Mouse (Mus musculus) midbrain, embryonic 10.5 days (tissue): Measurements from ENCODE around the gene Slc7a6os. TPM values are rescaled to one million over a fixed set of nuclear protein-coding genes. Genes with fewer than 3 reads are reported as not detected.
"Not testable (repeated sequence)": the region's sequence is repeated elsewhere in the genome, so short reads cannot be mapped to it uniquely, and the experiment has no call there.

Experiments used
- DNase-seq: peaks from one replicate; pipeline ENCODE4 v3.0.0-alpha.2; 2017; ENCODE audit warnings: low spot score
- H3K27ac ChIP-seq: fragments of 300-500 bp; sonication (generic); replicated peaks from 2 replicates; pipeline ENCODE4 v1.5.1; 2016; ENCODE audit warnings: mild to moderate bottlenecking
- H3K27me3 ChIP-seq: fragments of 300-500 bp; sonication (generic); 2 replicates; pipeline ENCODE4 v1.6.1; 2016; ENCODE audit warnings: low read depth, mild to moderate bottlenecking; ENCODE audit not compliant: poor library complexity, severe bottlenecking
- H3K36me3 ChIP-seq: fragments of 300-500 bp; sonication (generic); 2 replicates; pipeline ENCODE4 v1.6.1; 2016; ENCODE audit warnings: mild to moderate bottlenecking, moderate library complexity
- H3K4me1 ChIP-seq: fragments of 300-500 bp; sonication (generic); 2 replicates; pipeline ENCODE4 v1.6.1; 2016
- H3K4me3 ChIP-seq: fragments of 300-500 bp; sonication (generic); 2 replicates; pipeline ENCODE4 v1.5.1; 2016; ENCODE audit warnings: mild to moderate bottlenecking, moderate library complexity
- H3K9me3 ChIP-seq: fragments of 300-500 bp; sonication (generic); replicated peaks from 2 replicates; pipeline ENCODE4 v1.6.1; 2016; ENCODE audit warnings: mild to moderate bottlenecking
- WGBS: fragments of 180-500 bp; shearing (Covaris S2); methylation state at CpG from one replicate; pipeline ENCODE4 v1.1.7; 2016; 5-methylcytosine and 5-hydroxymethylcytosine counted together
- polyA plus RNA-seq: library from polyadenylated mRNA; unstranded; fragments of >200 nt; fragmentation: Nextera tagmentation; extraction: Ambion mirVana; gene quantifications from 2 replicates; pipeline ENCODE4 v1.2.1, GENCODE M21; 2016

Gene Slc7a6os
- polyA plus RNA-seq, 1 experiment from 2014 or later, result 35.9 TPM

- peaks cover 20% of the 10 kb centered on the region for H3K4me1 ChIP-seq
- H3K36me3 ChIP-seq, result peaks cover 63% of the 10 kb centered on the region
- H3K4me3 ChIP-seq, result peak overlapping the region; percentile 86
- no peaks in the 10 kb centered on the region for H3K27me3 ChIP-seq
- H3K9me3 ChIP-seq, result no peaks in the 10 kb centered on the region
- under 1% methylated on average over 35 of the region's 35 CpGs for WGBS
- peak overlapping the region; percentile 92 for H3K27ac ChIP-seq
- no peak for DNase-seq
Measured at GRCm38 (mm10) chr8:106210035-106210731, 552 bp downstream of the Slc7a6os start.

GRCm38 (mm10) chr8:106199596-106199995, 11.1 kb downstream of the Slc7a6os start:
- not testable (repeated sequence) for H3K27ac ChIP-seq, H3K4me3 ChIP-seq, DNase-seq, H3K4me1 ChIP-seq, H3K9me3 ChIP-seq, H3K27me3 ChIP-seq
- 89% methylated on average over 3 of the region's 3 CpGs for WGBS
- peaks cover 99% of the 10 kb centered on the region for H3K36me3 ChIP-seq

GRCm38 (mm10) chr8:106198741-106199140, 12.0 kb downstream of the Slc7a6os start:
- Histone ChIP-seq H3K4me3 (no peak overlapping the region), H3K36me3 (peaks cover 99% of the 10 kb centered on the region), H3K4me1 (0 out of 2 replicates have a peak, but pooled peaks cover 3% of the 10 kb centered on the region), H3K27me3 (no peaks in the 10 kb centered on the region), H3K9me3 (no peaks in the 10 kb centered on the region), H3K27ac (no peak overlapping the region)
- DNase-seq, result peak; percentile 23
- 13% methylated on average over 1 of the region's 1 CpGs for WGBS

GRCm38 (mm10) chr8:106194062-106194461, 16.7 kb downstream of the Slc7a6os start:
- no peak overlapping the region for H3K27ac ChIP-seq
- WGBS, result 87% methylated on average over 5 of the region's 5 CpGs
- H3K4me1 ChIP-seq, result 0 out of 2 replicates have a peak, but pooled peaks cover 3% of the 10 kb centered on the region
- H3K36me3 ChIP-seq, result peaks cover 92% of the 10 kb centered on the region
- no peak overlapping the region for H3K4me3 ChIP-seq
- H3K9me3 ChIP-seq, result no peaks in the 10 kb centered on the region
- no peak for DNase-seq
- H3K27me3 ChIP-seq, result no peaks in the 10 kb centered on the region

GRCm38 (mm10) chr8:106193162-106193561, 17.6 kb downstream of the Slc7a6os start:
- WGBS, result 88% methylated on average over 6 of the region's 6 CpGs
- H3K36me3 ChIP-seq, result peaks cover 93% of the 10 kb centered on the region

GRCm38 (mm10) chr8:106191639-106192038, 19.1 kb downstream of the Slc7a6os start:
- peaks cover 93% of the 10 kb centered on the region for H3K36me3 ChIP-seq
- 0 out of 2 replicates have a peak, but pooled peaks cover 4% of the 10 kb centered on the region for H3K9me3 ChIP-seq
- no peaks in the 10 kb centered on the region for H3K4me1 ChIP-seq
- WGBS, result 94% methylated on average over 5 of the region's 5 CpGs
- no peaks in the 10 kb centered on the region for H3K27me3 ChIP-seq
- no peak for DNase-seq
- no peak overlapping the region for H3K27ac ChIP-seq
- H3K4me3 ChIP-seq, result no peak overlapping the region

More at GRCm38 (mm10) chr8:106193162-106193561, 17.6 kb downstream of the Slc7a6os start:
- Histone ChIP-seq H3K27ac (no peak overlapping the region), H3K4me1 (no peaks in the 10 kb centered on the region), H3K9me3 (no peaks in the 10 kb centered on the region), H3K27me3 (no peaks in the 10 kb centered on the region), H3K4me3 (no peak overlapping the region)
- DNase-seq, result no peak

- Histone ChIP-seq H3K36me3 (peaks cover 93% of the 10 kb centered on the region), H3K27ac (no peak overlapping the region), H3K27me3 (no peaks in the 10 kb centered on the region), H3K9me3 (0 out of 2 replicates have a peak, but pooled peaks cover 4% of the 10 kb centered on the region), H3K4me1 (no peaks in the 10 kb centered on the region), H3K4me3 (no peak overlapping the region)
- DNase-seq, result no peak
- 94% methylated on average over 4 of the region's 4 CpGs for WGBS
Measured at GRCm38 (mm10) chr8:106189162-106189561, 21.6 kb downstream of the Slc7a6os start.

GRCm38 (mm10) chr8:106186394-106186793, 24.3 kb downstream of the Slc7a6os start:
- WGBS, result 92% methylated on average over 3 of the region's 3 CpGs
- no peak for DNase-seq
- Histone ChIP-seq H3K36me3 (peaks cover 91% of the 10 kb centered on the region), H3K4me3 (no peak overlapping the region), H3K9me3 (0 out of 2 replicates have a peak, but pooled peaks cover 4% of the 10 kb centered on the region), H3K4me1 (no peaks in the 10 kb centered on the region), H3K27me3 (no peaks in the 10 kb centered on the region), H3K27ac (no peak overlapping the region)

- DNase-seq, result no peak
- Histone ChIP-seq H3K4me1 (no peaks in the 10 kb centered on the region), H3K36me3 (peaks cover 86% of the 10 kb centered on the region), H3K9me3 (0 out of 2 replicates have a peak, but pooled peaks cover 4% of the 10 kb centered on the region), H3K27me3 (no peaks in the 10 kb centered on the region), H3K27ac (no peak overlapping the region), H3K4me3 (no peak overlapping the region)
- 91% methylated on average over 8 of the region's 8 CpGs for WGBS
Measured at GRCm38 (mm10) chr8:106185628-106186270, 25.0 kb downstream of the Slc7a6os start.

GRCm38 (mm10) chr8:106178428-106178827, 32.3 kb downstream of the Slc7a6os start:
- no peak overlapping the region for H3K27ac ChIP-seq
- H3K27me3 ChIP-seq, result no peaks in the 10 kb centered on the region
- no peaks in the 10 kb centered on the region for H3K9me3 ChIP-seq
- H3K36me3 ChIP-seq, result peaks cover 36% of the 10 kb centered on the region
- DNase-seq, result no peak
- WGBS, result 84% methylated on average over 2 of the region's 2 CpGs
- H3K4me3 ChIP-seq, result no peak overlapping the region
- H3K4me1 ChIP-seq, result peaks cover 20% of the 10 kb centered on the region

- peaks cover 20% of the 10 kb centered on the region for H3K4me1 ChIP-seq
- no peak overlapping the region for H3K27ac ChIP-seq
- H3K4me3 ChIP-seq, result no peak overlapping the region
- no peaks in the 10 kb centered on the region for H3K27me3 ChIP-seq
- no peaks in the 10 kb centered on the region for H3K9me3 ChIP-seq
- H3K36me3 ChIP-seq, result peaks cover 36% of the 10 kb centered on the region
- 83% methylated on average over 1 of the region's 1 CpGs for WGBS
- no peak for DNase-seq
Measured at GRCm38 (mm10) chr8:106177594-106177993, 33.1 kb downstream of the Slc7a6os start.

- H3K9me3 ChIP-seq, result no peaks in the 10 kb centered on the region
- WGBS, result 29% methylated on average over 1 of the region's 1 CpGs
- no peak overlapping the region for H3K4me3 ChIP-seq
- no peak overlapping the region for H3K27ac ChIP-seq
- peaks cover 30% of the 10 kb centered on the region for H3K36me3 ChIP-seq
- no peaks in the 10 kb centered on the region for H3K27me3 ChIP-seq
- no peak for DNase-seq
- H3K4me1 ChIP-seq, result peaks cover 20% of the 10 kb centered on the region
Measured at GRCm38 (mm10) chr8:106176891-106177290, 33.8 kb downstream of the Slc7a6os start.

- H3K36me3 ChIP-seq, result peaks cover 10% of the 10 kb centered on the region
- no peak overlapping the region for H3K27ac ChIP-seq
- no peak for DNase-seq
- H3K9me3 ChIP-seq, result no peaks in the 10 kb centered on the region
- no peak overlapping the region for H3K4me3 ChIP-seq
- WGBS, result 91% methylated on average over 3 of the region's 3 CpGs
- no peaks in the 10 kb centered on the region for H3K27me3 ChIP-seq
- H3K4me1 ChIP-seq, result peaks cover 36% of the 10 kb centered on the region
Measured at GRCm38 (mm10) chr8:106173566-106173965, 37.2 kb downstream of the Slc7a6os start.
